Mouse (Mus musculus): Measurements from ENCODE around the gene Heg1. TPM values are rescaled to one million over a fixed set of nuclear protein-coding genes. Genes with fewer than 3 reads are reported as not detected.

Gene Heg1
- polyA plus RNA-seq, 1 experiment from 2014 or later = 22.1 TPM

DNA sequence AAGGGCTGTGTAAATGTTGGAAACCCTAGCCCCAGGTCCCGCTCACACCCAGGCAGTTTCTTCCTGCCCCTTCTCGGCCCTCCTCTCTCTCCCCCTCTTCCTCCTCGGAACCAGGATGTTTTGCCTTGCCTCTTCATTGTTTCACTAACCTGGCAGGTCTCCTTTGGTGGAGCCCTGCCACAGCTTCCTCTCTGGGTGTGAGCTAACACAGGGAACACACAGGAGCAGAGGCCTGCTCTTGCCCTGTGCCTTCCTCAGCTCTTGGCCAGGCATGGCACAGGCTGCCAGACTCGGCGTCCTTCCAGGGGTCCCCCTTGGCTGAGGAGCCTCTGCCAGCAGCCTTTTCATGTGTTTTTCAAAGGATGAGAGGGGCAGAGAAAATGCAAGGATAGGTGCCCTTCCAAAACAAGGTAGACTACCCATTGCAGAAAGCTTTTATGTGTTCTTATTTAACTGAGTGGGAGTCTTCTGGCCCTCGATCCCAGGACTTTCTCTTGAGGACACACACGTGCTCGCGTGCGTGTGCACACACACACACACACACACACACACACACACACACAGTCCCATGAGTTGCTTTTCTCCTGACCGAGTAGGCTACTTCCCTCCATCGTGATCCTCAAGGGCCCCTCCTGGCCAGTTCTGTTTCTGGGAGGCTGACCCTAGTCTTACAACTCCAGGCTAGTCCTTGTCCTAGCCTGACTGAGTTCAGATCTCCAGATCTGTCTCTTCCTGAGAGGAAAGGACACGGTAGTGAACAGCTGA is 12.8 kb downstream of the Heg1 start:
- no peak overlapping the region for H3K4me2 ChIP-seq
- no peak overlapping the region for H3K4me3 ChIP-seq (replicated peaks)
- no peaks in the 10 kb centered on the region for H3K27me3 ChIP-seq (replicated peaks)
- H3K36me3 ChIP-seq = no peaks in the 10 kb centered on the region
- no peak overlapping the region for H3K9ac ChIP-seq
- peak overlapping the region; percentile 53 for H3K27ac ChIP-seq
- ATAC-seq (ENCODE audit: insufficient read depth, low FRiP score, low read depth) = peak; percentile 33; the same call in 1 of the 2 replicates
- WGBS = 64% methylated on average over 13 of the region's 13 CpGs
- peaks cover 25% of the 10 kb centered on the region for H3K4me1 ChIP-seq
- H3K9me3 ChIP-seq = no peaks in the 10 kb centered on the region

GRCm38 (mm10) chr16:33697576-33698276 is 13.6 kb downstream of the Heg1 start:
- Histone ChIP-seq H3K27ac (peak overlapping the region; percentile 42), H3K4me1 (peaks cover 25% of the 10 kb centered on the region), H3K4me2 (no peak overlapping the region), H3K27me3 (replicated peaks) (no peaks in the 10 kb centered on the region), H3K9me3 (no peaks in the 10 kb centered on the region), H3K36me3 (no peaks in the 10 kb centered on the region), H3K9ac (no peak overlapping the region), H3K4me3 (replicated peaks) (no peak overlapping the region)
- no peak for ATAC-seq (ENCODE audit: insufficient read depth, low FRiP score, low read depth)
- WGBS = 47% methylated on average over 9 of the region's 9 CpGs

DNA sequence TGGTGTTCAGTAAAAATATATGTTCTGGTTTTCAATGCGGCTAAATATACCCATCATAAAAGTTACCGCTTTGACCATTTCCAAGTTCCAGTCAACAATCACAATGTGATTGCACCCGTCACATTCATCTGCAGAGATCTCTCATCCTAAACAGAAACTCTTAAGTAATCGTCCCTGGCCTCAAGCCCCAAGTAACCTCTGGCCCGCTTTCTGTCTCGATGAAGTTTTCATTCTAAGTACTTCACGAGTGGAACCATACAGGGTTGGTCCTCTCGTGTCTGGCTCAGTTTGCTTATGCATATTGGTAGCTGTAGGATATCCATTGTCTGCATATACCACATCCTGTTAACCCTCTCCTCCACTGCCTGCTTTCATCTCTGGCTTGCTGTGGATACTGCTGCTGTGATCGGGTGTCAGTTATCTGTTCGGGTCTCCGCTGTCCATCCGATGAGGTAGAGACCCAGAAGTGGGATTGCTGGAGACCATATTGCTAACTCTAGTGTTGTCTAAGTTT is 14.2 kb downstream of the Heg1 start:
- Histone ChIP-seq H3K4me3 (replicated peaks) (no peak overlapping the region), H3K36me3 (no peaks in the 10 kb centered on the region), H3K4me1 (peaks cover 25% of the 10 kb centered on the region), H3K9me3 (no peaks in the 10 kb centered on the region), H3K27ac (peak overlapping the region; percentile 42), H3K27me3 (replicated peaks) (no peaks in the 10 kb centered on the region), H3K4me2 (no peak overlapping the region), H3K9ac (no peak overlapping the region)
- ATAC-seq (ENCODE audit: insufficient read depth, low FRiP score, low read depth) = no peak
- WGBS = 45% methylated on average over 12 of the region's 12 CpGs

DNA sequence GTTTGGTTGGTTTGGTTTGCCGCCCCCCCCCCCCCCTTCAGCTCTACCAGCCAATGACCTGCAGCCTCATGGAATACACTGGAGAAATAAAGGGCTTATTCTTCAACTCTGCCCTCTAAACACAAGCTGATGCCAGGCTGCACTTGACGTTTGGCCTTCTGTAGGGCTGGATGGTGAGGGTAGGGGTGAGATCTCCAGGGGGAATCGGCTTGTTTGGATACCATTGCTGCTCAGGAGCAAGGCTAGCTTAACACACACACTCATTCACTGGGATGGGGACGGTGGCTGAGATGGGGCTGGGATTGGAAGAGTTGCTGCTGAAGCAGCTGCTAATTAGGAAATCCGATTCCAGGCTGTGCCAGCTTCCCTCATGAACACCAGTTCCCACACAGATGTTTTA is 16.4 kb downstream of the Heg1 start:
- Histone ChIP-seq H3K4me1 (peaks cover 25% of the 10 kb centered on the region), H3K4me3 (replicated peaks) (no peak overlapping the region)
- 71% methylated on average over 5 of the region's 5 CpGs for WGBS

DNA sequence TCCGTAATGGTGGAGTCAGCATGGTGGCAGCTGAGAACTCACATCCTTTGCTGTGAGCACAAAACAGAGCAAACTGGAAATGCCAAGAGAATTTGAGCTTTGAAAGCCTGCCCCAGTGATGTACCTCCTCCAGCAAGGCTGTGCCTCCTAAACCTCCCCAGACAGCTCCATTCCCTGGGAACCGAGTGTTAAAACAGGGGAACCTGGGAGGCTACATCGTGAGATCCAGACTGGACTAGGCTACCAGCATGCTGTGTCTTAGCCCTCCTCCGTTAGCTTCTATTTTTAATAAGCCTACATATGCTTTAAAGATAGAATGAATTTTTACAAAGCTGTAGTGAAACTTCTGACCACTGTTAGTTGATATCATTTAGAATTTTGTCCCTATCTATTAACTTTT is 17.7 kb downstream of the Heg1 start:
- no peaks in the 10 kb centered on the region for H3K36me3 ChIP-seq
- H3K4me3 ChIP-seq (replicated peaks) = no peak overlapping the region
- H3K9me3 ChIP-seq = no peaks in the 10 kb centered on the region
- no peak overlapping the region for H3K4me2 ChIP-seq
- ATAC-seq (ENCODE audit: insufficient read depth, low FRiP score, low read depth) = no peak
- H3K4me1 ChIP-seq = peaks cover 20% of the 10 kb centered on the region
- WGBS = 91% methylated on average over 4 of the region's 4 CpGs
- no peak overlapping the region for H3K27ac ChIP-seq
- no peaks in the 10 kb centered on the region for H3K27me3 ChIP-seq (replicated peaks)
- no peak overlapping the region for H3K9ac ChIP-seq

More for the DNA sequence above, 16.4 kb downstream of the Heg1 start:
- no peak overlapping the region for H3K27ac ChIP-seq
- no peak overlapping the region for H3K9ac ChIP-seq
- H3K4me2 ChIP-seq = no peak overlapping the region
- H3K27me3 ChIP-seq (replicated peaks) = no peaks in the 10 kb centered on the region
- H3K9me3 ChIP-seq = no peaks in the 10 kb centered on the region
- no peak for ATAC-seq (ENCODE audit: insufficient read depth, low FRiP score, low read depth)
- H3K36me3 ChIP-seq = no peaks in the 10 kb centered on the region

DNA sequence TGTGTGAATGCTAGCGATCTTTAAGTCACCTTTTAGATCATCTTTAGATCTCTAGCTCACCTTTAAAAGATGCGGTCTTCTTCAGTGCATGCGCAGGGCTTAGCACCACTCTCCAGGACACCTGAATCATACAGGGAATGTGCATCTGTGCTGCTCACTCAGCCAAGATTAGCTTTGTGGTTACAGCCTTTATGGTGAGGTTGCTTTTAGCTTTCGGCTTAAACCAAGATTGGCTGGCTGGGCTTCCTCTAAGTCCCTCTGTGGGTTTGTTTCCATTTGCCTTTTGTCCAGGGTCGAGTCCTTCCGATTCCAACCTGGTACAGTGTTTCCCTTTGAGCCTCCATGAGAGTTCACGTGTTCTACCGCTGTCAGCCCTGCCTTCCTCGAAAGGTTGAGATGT is 20.1 kb downstream of the Heg1 start:
- Histone ChIP-seq H3K9me3 (no peaks in the 10 kb centered on the region), H3K4me2 (no peak overlapping the region), H3K9ac (no peak overlapping the region), H3K4me3 (replicated peaks) (no peak overlapping the region), H3K27me3 (replicated peaks) (no peaks in the 10 kb centered on the region), H3K36me3 (no peaks in the 10 kb centered on the region), H3K4me1 (0 out of 2 replicates have a peak, but pooled peaks cover 3% of the 10 kb centered on the region), H3K27ac (no peak overlapping the region)
- ATAC-seq (ENCODE audit: insufficient read depth, low FRiP score, low read depth) = no peak
- 82% methylated on average over 9 of the region's 9 CpGs for WGBS

GRCm38 (mm10) chr16:33705258-33705657 is 21.1 kb downstream of the Heg1 start:
- H3K9ac ChIP-seq = no peak overlapping the region
- ATAC-seq (ENCODE audit: insufficient read depth, low FRiP score, low read depth) = no peak
- WGBS = 26% methylated on average over 6 of the region's 6 CpGs
- H3K9me3 ChIP-seq = no peaks in the 10 kb centered on the region
- 0 out of 2 replicates have a peak, but pooled peaks cover under 1% of the 10 kb centered on the region for H3K4me1 ChIP-seq
- H3K4me2 ChIP-seq = no peak overlapping the region
- H3K36me3 ChIP-seq = no peaks in the 10 kb centered on the region
- no peak overlapping the region for H3K27ac ChIP-seq
- no peak overlapping the region for H3K4me3 ChIP-seq (replicated peaks)
- no peaks in the 10 kb centered on the region for H3K27me3 ChIP-seq (replicated peaks)

GRCm38 (mm10) chr16:33706111-33706890 is 22.1 kb downstream of the Heg1 start:
- 93% methylated on average over 14 of the region's 14 CpGs for WGBS
- H3K36me3 ChIP-seq = 0 out of 2 replicates have a peak, but pooled peaks cover 4% of the 10 kb centered on the region
- H3K4me2 ChIP-seq = no peak overlapping the region
- H3K27me3 ChIP-seq (replicated peaks) = no peaks in the 10 kb centered on the region
- no peak overlapping the region for H3K4me3 ChIP-seq (replicated peaks)
- no peak overlapping the region for H3K27ac ChIP-seq
- no peaks in the 10 kb centered on the region for H3K9me3 ChIP-seq
- no peak for ATAC-seq (ENCODE audit: insufficient read depth, low FRiP score, low read depth)
- no peak overlapping the region for H3K9ac ChIP-seq
- no peaks in the 10 kb centered on the region for H3K4me1 ChIP-seq

GRCm38 (mm10) chr16:33708031-33708430 is 23.9 kb downstream of the Heg1 start:
- 84% methylated on average over 10 of the region's 10 CpGs for WGBS
- Histone ChIP-seq H3K4me3 (replicated peaks) (no peak overlapping the region), H3K36me3 (0 out of 2 replicates have a peak, but pooled peaks cover 4% of the 10 kb centered on the region), H3K4me2 (no peak overlapping the region), H3K9ac (no peak overlapping the region), H3K27ac (no peak overlapping the region), H3K9me3 (no peaks in the 10 kb centered on the region), H3K27me3 (replicated peaks) (no peaks in the 10 kb centered on the region), H3K4me1 (no peaks in the 10 kb centered on the region)
- no peak for ATAC-seq (ENCODE audit: insufficient read depth, low FRiP score, low read depth)

DNA sequence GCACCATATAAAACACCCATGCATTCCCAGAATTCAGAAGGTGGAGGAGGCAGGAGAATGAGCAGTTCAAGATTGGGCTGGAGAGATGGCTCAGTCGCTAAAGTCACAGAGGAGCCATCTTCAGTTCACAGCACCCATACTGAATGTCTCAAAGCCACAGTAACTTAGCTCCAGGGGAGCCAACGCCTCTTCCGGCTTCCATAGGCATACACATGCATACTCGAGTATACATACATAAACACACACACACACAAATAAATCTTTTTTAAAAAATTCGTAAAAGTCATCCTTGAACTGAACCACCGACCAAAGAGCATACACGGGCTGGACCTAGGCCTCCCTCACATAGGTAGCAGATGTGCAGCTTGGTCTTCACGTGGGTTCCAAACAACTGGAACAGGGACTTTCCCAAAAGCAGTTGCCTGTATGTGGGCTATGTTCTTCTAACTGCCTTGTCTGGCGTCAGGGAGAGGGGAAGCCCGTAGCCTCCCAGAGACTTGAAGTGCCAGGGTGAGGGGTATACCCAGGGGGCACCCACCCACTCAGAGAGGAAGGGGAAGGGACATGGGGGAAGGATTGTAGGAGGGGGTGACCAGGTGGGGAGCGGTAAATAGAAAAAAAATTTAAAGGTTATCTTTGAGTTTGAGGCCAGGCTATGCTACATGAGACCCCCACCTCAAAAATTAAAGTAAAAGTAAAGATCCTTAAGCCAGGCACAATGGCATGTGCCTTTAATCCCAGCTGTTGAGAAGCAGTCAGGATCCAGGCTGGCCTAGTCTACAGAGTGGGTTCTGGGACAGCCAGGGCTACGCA is 24.6 kb downstream of the Heg1 start:
- Histone ChIP-seq H3K27me3 (replicated peaks) (no peaks in the 10 kb centered on the region), H3K36me3 (0 out of 2 replicates have a peak, but pooled peaks cover 4% of the 10 kb centered on the region), H3K4me3 (replicated peaks) (no peak overlapping the region), H3K27ac (no peak overlapping the region), H3K9ac (no peak overlapping the region), H3K9me3 (no peaks in the 10 kb centered on the region), H3K4me1 (no peaks in the 10 kb centered on the region), H3K4me2 (no peak overlapping the region)
- no peak for ATAC-seq (ENCODE audit: insufficient read depth, low FRiP score, low read depth)
- WGBS = 91% methylated on average over 12 of the region's 12 CpGs

DNA sequence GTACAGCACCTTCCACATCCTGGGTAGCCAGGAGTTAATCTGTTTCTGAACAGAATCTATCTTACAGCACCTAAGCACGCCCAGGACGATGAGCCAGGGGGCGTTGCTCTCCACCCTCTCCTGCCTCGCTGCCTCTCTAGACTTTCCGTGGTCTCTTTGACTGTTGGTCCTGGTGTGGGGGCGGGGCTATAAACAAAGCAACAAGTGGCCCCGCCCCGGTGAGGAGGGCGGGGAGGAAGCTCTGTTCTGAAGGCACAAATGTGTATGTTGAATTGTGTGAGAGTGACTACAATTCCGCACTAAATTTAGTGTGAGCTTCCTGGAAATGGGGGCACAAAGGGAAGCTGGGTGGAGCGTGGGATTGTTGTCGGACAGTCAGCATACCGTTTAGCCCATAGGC is 30.1 kb downstream of the Heg1 start:
- H3K4me1 ChIP-seq = peaks cover 5% of the 10 kb centered on the region
- 5% methylated on average over 13 of the region's 13 CpGs for WGBS
- peak overlapping the region; percentile 24 for H3K4me3 ChIP-seq (replicated peaks)
- 0 out of 2 replicates have a peak, but pooled peaks cover 4% of the 10 kb centered on the region for H3K36me3 ChIP-seq
- H3K4me2 ChIP-seq = peak overlapping the region; percentile 58
- H3K9ac ChIP-seq = no peak overlapping the region
- H3K9me3 ChIP-seq = no peaks in the 10 kb centered on the region
- H3K27me3 ChIP-seq (replicated peaks) = no peaks in the 10 kb centered on the region
- no peak overlapping the region; the same call in 1 of the 2 replicates for H3K27ac ChIP-seq
- ATAC-seq (ENCODE audit: insufficient read depth, low FRiP score, low read depth) = peak; percentile 64

All from stomach, embryonic 15.5 days (tissue).